Mouse (Mus musculus) myocyte (in vitro differentiated cells): Measurements from ENCODE around the gene Dhh.

Source experiments
- CEBPB ChIP-seq: IDR thresholded peaks from 2 replicates; pipeline ENCODE4 v1.6.1; 2011; ENCODE audit warnings: mild to moderate bottlenecking, moderate library complexity; ENCODE audit not compliant: poor library complexity, insufficient read depth, severe bottlenecking
- E2F4 ChIP-seq: IDR thresholded peaks from one replicate; pipeline ENCODE4 v1.6.1; 2011; ENCODE audit warnings: mild to moderate bottlenecking, control low read depth, moderate library complexity; ENCODE audit not compliant: insufficient read depth
- MAX ChIP-seq: IDR thresholded peaks from one replicate; pipeline ENCODE4 v1.6.1; 2011; ENCODE audit warnings: low read depth, mild to moderate bottlenecking, control low read depth
- POLR2A ChIP-seq: IDR thresholded peaks from one replicate; pipeline ENCODE4 v1.6.1; 2011; ENCODE audit warnings: low read depth, mild to moderate bottlenecking, control low read depth, moderate library complexity; ENCODE audit not compliant: insufficient read length
- SRF ChIP-seq: IDR thresholded peaks from one replicate; pipeline ENCODE4 v1.6.1; 2011; ENCODE audit warnings: low read depth; ENCODE audit not compliant: control insufficient read depth, insufficient read length
- TCF12 ChIP-seq: IDR thresholded peaks from one replicate; pipeline ENCODE4 v1.6.1; 2011; ENCODE audit warnings: mild to moderate bottlenecking, control low read depth; ENCODE audit not compliant: poor library complexity, insufficient read depth, severe bottlenecking
- TCF3 ChIP-seq: IDR thresholded peaks from one replicate; pipeline ENCODE4 v1.6.1; 2011; ENCODE audit warnings: low read depth, control low read depth; ENCODE audit not compliant: insufficient read length
- USF1 ChIP-seq: IDR thresholded peaks from one replicate; pipeline ENCODE4 v1.6.1; 2011; ENCODE audit warnings: low read depth, mild to moderate bottlenecking, control low read depth, moderate library complexity

GRCm38 (mm10) chr15:98901530-98901929, 3.2 kb upstream of the Dhh start:
- TF ChIP-seq POLR2A (no peak), MAX (no peak), CEBPB (no peak), TCF3 (no peak), TCF12 (no peak), E2F4 (no peak), USF1 (no peak), SRF (no peak)
